Mouse (Mus musculus): Measurements from ENCODE around the gene Ifnl2. TPM values are rescaled to one million over a fixed set of nuclear protein-coding genes. Genes with fewer than 3 reads are reported as not detected.
"Not testable (repeated sequence)": the region's sequence is repeated elsewhere in the genome, so short reads cannot be mapped to it uniquely, and the experiment has no call there.

Ifnl2 gene
- polyA plus RNA-seq, 1 experiment = not detected

DNA sequence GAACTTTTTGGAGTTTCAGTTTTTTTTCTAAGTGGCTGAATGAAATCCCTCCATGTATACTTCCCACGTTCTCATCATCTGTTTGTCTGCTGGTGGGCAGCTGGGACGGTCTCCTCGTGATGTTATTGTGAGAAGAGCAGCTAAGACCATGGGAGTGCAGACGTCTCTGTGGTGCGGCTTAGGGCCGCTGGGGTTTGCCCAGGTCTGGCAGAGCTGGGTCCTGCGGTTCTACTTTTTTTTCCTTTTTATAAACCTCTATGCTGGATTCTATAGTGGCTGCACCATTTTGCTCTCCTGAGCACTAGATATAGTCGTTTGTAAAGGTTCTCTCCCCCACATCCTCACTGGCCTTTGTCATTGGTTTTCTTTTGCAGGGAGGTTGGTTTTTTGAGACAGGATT is 1.2 kb upstream of the Ifnl2 start:
- H3K4me3 ChIP-seq (replicated peaks; ENCODE audit: control insufficient read depth, low read depth, low read length) = no peak overlapping the region
- TF ChIP-seq CTCF (IDR thresholded peaks at IDR 0.05; ENCODE audit: control insufficient read depth, insufficient read depth, low read length) (no peak), POLR2A (IDR thresholded peaks at IDR 0.05; ENCODE audit: borderline replicate concordance, control insufficient read depth, low read depth, low read length) (no peak)
- WGBS = 66% methylated on average over 8 of the region's 8 CpGs

DNA sequence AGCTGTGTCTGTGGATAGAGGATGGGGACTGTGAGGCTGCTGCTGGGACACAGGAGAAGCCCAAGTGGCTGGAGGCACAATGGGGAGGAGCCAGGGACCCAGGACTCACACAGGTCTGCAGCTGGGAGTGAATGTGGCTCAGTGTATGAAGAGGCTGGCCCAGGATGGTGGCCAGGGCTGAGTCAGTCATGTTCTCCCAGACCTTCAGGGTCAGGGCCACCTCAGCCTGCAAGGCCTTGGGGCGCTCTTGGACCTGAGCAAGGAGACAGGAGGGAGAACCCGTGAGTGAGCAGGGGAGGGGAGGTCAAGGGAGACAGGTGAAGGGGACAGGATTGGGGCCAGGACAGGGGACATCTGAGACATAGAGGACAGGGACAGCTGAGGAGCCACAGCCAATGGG is 1.1 kb downstream of the Ifnl2 start:
- not testable (repeated sequence) for H3K4me1 ChIP-seq (ENCODE audit: control insufficient read depth, insufficient read depth, low read length); H3K4me3 ChIP-seq (replicated peaks; ENCODE audit: control insufficient read depth, low read depth, low read length); H3K27ac ChIP-seq (ENCODE audit: control insufficient read depth, insufficient read depth, low read depth, low read length, poor library complexity)
- 65% methylated on average over 2 of the region's 2 CpGs for WGBS

More for the DNA sequence above, 1.2 kb upstream of the Ifnl2 start:
- no peaks in the 10 kb centered on the region for H3K4me1 ChIP-seq (ENCODE audit: control insufficient read depth, insufficient read depth, low read length)
- no peak overlapping the region for H3K27ac ChIP-seq (ENCODE audit: control insufficient read depth, insufficient read depth, low read depth, low read length, poor library complexity)

GRCm38 (mm10) chr7:28505585-28505984 is 4.7 kb downstream of the Ifnl2 start:
- 9% methylated on average over 5 of the region's 5 CpGs for WGBS
- Histone ChIP-seq H3K4me3 (replicated peaks; ENCODE audit: control insufficient read depth, low read depth, low read length) (no peak overlapping the region), H3K4me1 (ENCODE audit: control insufficient read depth, insufficient read depth, low read length) (no peaks in the 10 kb centered on the region), H3K27ac (ENCODE audit: control insufficient read depth, insufficient read depth, low read depth, low read length, poor library complexity) (no peak overlapping the region)
- TF ChIP-seq CTCF (IDR thresholded peaks at IDR 0.05; ENCODE audit: control insufficient read depth, insufficient read depth, low read length) (no peak), POLR2A (IDR thresholded peaks at IDR 0.05; ENCODE audit: borderline replicate concordance, control insufficient read depth, low read depth, low read length) (no peak)

- Histone ChIP-seq H3K27ac (ENCODE audit: control insufficient read depth, insufficient read depth, low read depth, low read length, poor library complexity) (no peak overlapping the region), H3K4me1 (ENCODE audit: control insufficient read depth, insufficient read depth, low read length) (no peaks in the 10 kb centered on the region), H3K4me3 (replicated peaks; ENCODE audit: control insufficient read depth, low read depth, low read length) (no peak overlapping the region)
- WGBS = 85% methylated on average over 11 of the region's 11 CpGs
- TF ChIP-seq POLR2A (IDR thresholded peaks at IDR 0.05; ENCODE audit: borderline replicate concordance, control insufficient read depth, low read depth, low read length) (no peak), CTCF (IDR thresholded peaks at IDR 0.05; ENCODE audit: control insufficient read depth, insufficient read depth, low read length) (no peak)
Measured at GRCm38 (mm10) chr7:28495426-28495825, 14.8 kb downstream of the Ifnl2 start.

GRCm38 (mm10) chr7:28492310-28492709 is 17.9 kb downstream of the Ifnl2 start:
- H3K27ac ChIP-seq (ENCODE audit: control insufficient read depth, insufficient read depth, low read depth, low read length, poor library complexity) = no peak overlapping the region
- no peaks in the 10 kb centered on the region for H3K4me1 ChIP-seq (ENCODE audit: control insufficient read depth, insufficient read depth, low read length)
- H3K4me3 ChIP-seq (replicated peaks; ENCODE audit: control insufficient read depth, low read depth, low read length) = no peak overlapping the region
- 84% methylated on average over 8 of the region's 8 CpGs for WGBS
- no peak for TF ChIP-seq POLR2A (IDR thresholded peaks at IDR 0.05; ENCODE audit: borderline replicate concordance, control insufficient read depth, low read depth, low read length)

GRCm38 (mm10) chr7:28490903-28491302 is 19.4 kb downstream of the Ifnl2 start:
- Histone ChIP-seq H3K4me1 (ENCODE audit: control insufficient read depth, insufficient read depth, low read length) (no peaks in the 10 kb centered on the region), H3K4me3 (replicated peaks; ENCODE audit: control insufficient read depth, low read depth, low read length) (no peak overlapping the region), H3K27ac (ENCODE audit: control insufficient read depth, insufficient read depth, low read depth, low read length, poor library complexity) (no peak overlapping the region)
- TF ChIP-seq CTCF (IDR thresholded peaks at IDR 0.05; ENCODE audit: control insufficient read depth, insufficient read depth, low read length) = no peak
- no peak for TF ChIP-seq POLR2A (IDR thresholded peaks at IDR 0.05; ENCODE audit: borderline replicate concordance, control insufficient read depth, low read depth, low read length)
- WGBS = 44% methylated on average over 14 of the region's 14 CpGs

- 5% methylated on average over 10 of the region's 10 CpGs for WGBS
- TF ChIP-seq CTCF (IDR thresholded peaks at IDR 0.05; ENCODE audit: control insufficient read depth, insufficient read depth, low read length) (peak; percentile 68), POLR2A (IDR thresholded peaks at IDR 0.05; ENCODE audit: borderline replicate concordance, control insufficient read depth, low read depth, low read length) (no peak)
- Histone ChIP-seq H3K27ac (ENCODE audit: control insufficient read depth, insufficient read depth, low read depth, low read length, poor library complexity) (no peak overlapping the region), H3K4me1 (ENCODE audit: control insufficient read depth, insufficient read depth, low read length) (no peaks in the 10 kb centered on the region), H3K4me3 (replicated peaks; ENCODE audit: control insufficient read depth, low read depth, low read length) (no peak overlapping the region)
Measured at GRCm38 (mm10) chr7:28490410-28490809, 19.8 kb downstream of the Ifnl2 start.

DNA sequence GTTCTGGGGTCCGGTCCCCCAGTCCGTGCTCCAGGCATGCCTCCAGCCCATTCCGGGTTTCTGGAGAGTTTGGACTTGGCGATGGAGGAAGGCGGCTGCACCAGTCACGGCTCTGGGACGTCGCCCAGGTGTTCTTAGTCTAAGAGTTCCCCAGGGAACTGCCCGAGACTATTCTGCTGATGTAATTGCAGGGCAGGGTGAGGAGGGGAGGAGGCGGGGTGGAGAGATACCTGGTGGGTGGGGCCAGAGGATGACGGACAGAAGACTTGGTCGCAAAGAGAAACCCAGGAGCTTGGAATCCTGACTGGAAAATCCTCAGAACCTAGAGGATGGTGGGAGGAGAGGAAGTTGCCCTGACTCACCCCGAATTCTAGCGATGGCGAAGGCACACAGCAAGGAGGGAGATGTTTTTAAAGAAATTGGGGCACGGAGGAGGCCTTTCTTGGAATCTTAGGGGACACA is 22.2 kb downstream of the Ifnl2 start:
- no peaks in the 10 kb centered on the region for H3K4me1 ChIP-seq (ENCODE audit: control insufficient read depth, insufficient read depth, low read length)
- TF ChIP-seq POLR2A (IDR thresholded peaks at IDR 0.05; ENCODE audit: borderline replicate concordance, control insufficient read depth, low read depth, low read length) = no peak
- no peak for TF ChIP-seq CTCF (IDR thresholded peaks at IDR 0.05; ENCODE audit: control insufficient read depth, insufficient read depth, low read length)
- H3K27ac ChIP-seq (ENCODE audit: control insufficient read depth, insufficient read depth, low read depth, low read length, poor library complexity) = no peak overlapping the region
- 12% methylated on average over 16 of the region's 16 CpGs for WGBS
- H3K4me3 ChIP-seq (replicated peaks; ENCODE audit: control insufficient read depth, low read depth, low read length) = no peak overlapping the region

- H3K4me3 ChIP-seq (replicated peaks; ENCODE audit: control insufficient read depth, low read depth, low read length) = no peak overlapping the region
- no peak overlapping the region for H3K27ac ChIP-seq (ENCODE audit: control insufficient read depth, insufficient read depth, low read depth, low read length, poor library complexity)
- TF ChIP-seq CTCF (IDR thresholded peaks at IDR 0.05; ENCODE audit: control insufficient read depth, insufficient read depth, low read length) = no peak
- no peak for TF ChIP-seq POLR2A (IDR thresholded peaks at IDR 0.05; ENCODE audit: borderline replicate concordance, control insufficient read depth, low read depth, low read length)
- no peaks in the 10 kb centered on the region for H3K4me1 ChIP-seq (ENCODE audit: control insufficient read depth, insufficient read depth, low read length)
- 59% methylated on average over 4 of the region's 4 CpGs for WGBS
Measured at GRCm38 (mm10) chr7:28484192-28484591, 26.1 kb downstream of the Ifnl2 start.

All from bone marrow, adult 2 months (tissue).